Mouse (Mus musculus) ES-CJ7 (cell line): ENCODE data around the gene Rem2.

Source experiments
- DNase-seq: peaks from one replicate; pipeline ENCODE4 v3.0.0; 2011; ENCODE audit warnings: low read depth, low spot score

Gene Rem2

GRCm38 (mm10) chr14:54475941-54476844, at the start of gene Rem2:
Gene Rem2, plus strand, starts transcription at chr14:54476100.
- DNase-seq, result peak; percentile 70

GRCm38 (mm10) chr14:54426689-54427398, 49.1 kb upstream of the Rem2 start, which contains the start of gene Mrpl52:
Gene Mrpl52, plus strand, starts transcription at chr14:54426909.
- peak; percentile 89 for DNase-seq

GRCm38 (mm10) chr14:54427696-54428095, 48.2 kb upstream of the Rem2 start:
- DNase-seq, result no peak

- no peak for DNase-seq
Measured at GRCm38 (mm10) chr14:54428421-54428820, 47.5 kb upstream of the Rem2 start.

GRCm38 (mm10) chr14:54429332-54430093, 46.4 kb upstream of the Rem2 start:
- no peak for DNase-seq

GRCm38 (mm10) chr14:54430406-54431145, 45.3 kb upstream of the Rem2 start:
- DNase-seq, result no peak

- no peak for DNase-seq
Measured at GRCm38 (mm10) chr14:54431334-54432077, 44.4 kb upstream of the Rem2 start, which contains the start of gene Mmp14. Gene Mmp14, plus strand, starts transcription at chr14:54431612.

- no peak for DNase-seq
Measured at GRCm38 (mm10) chr14:54432078-54432836, 43.6 kb upstream of the Rem2 start.

- no peak for DNase-seq
Measured at GRCm38 (mm10) chr14:54432837-54433830, 42.8 kb upstream of the Rem2 start.

- DNase-seq, result no peak
Measured at GRCm38 (mm10) chr14:54433941-54434531, 41.9 kb upstream of the Rem2 start.

- no peak for DNase-seq
Measured at GRCm38 (mm10) chr14:54435194-54435918, 40.5 kb upstream of the Rem2 start.

GRCm38 (mm10) chr14:54439155-54439554, 36.7 kb upstream of the Rem2 start:
- no peak for DNase-seq

GRCm38 (mm10) chr14:54439610-54440009, 36.3 kb upstream of the Rem2 start:
- no peak for DNase-seq

- no peak for DNase-seq
Measured at GRCm38 (mm10) chr14:54440538-54440937, 35.4 kb upstream of the Rem2 start.

- DNase-seq, result peak; percentile 77
Measured at GRCm38 (mm10) chr14:54441365-54441764, 34.5 kb upstream of the Rem2 start.

GRCm38 (mm10) chr14:54442548-54442947, 33.4 kb upstream of the Rem2 start:
- DNase-seq, result no peak

GRCm38 (mm10) chr14:54443196-54443595, 32.7 kb upstream of the Rem2 start:
- DNase-seq, result no peak
